Mouse (Mus musculus): ENCODE data around the gene Cog2.

- TF ChIP-seq CTCF (IDR thresholded peaks at IDR 0.05; ENCODE audit: low read depth, low read length) (no peak), POLR2A (IDR thresholded peaks at IDR 0.05; ENCODE audit: borderline replicate concordance, low read depth, low read length) (no peak)
Observed at GRCm38 (mm10) chr8:124530076-124530475, 9.5 kb downstream of the Cog2 start.
